ENCODE assay signal across 8 mouse cellular contexts in the genomic region with DNA sequence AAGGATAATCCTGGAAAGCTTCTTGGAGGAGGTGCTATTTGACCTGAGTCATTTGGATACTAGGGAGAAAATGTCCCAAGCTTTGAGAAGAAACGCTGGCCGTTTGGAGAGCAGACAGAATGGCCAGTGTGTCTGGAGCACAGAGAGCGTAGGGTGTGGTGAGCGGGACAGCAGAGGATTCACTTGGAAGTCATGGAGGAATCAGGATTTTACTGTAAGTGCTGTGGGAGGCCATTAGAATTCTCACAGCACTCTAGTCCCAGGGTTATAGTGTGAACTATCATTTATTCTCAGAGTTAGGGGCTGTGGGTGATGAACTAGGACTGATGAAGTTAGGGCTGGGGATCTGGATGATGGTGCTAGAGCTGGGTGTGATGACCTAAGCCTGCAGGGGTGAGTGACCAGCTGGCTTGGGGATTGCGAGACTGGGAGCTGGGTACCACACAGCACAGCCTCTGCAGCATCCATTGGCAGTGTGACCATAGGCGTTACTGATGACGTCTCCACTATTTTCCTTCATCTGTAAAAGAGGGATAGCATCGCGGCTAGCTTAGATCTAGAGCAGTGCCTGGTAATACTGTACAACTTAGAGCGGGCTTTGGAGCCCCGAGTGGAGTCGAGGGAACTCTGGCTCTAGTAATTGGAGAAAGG. TPM values are rescaled to one million over a fixed set of nuclear protein-coding genes. Genes with fewer than 3 reads are reported as not detected.
DNase-seq lines count a peak whose midpoint lies in the region; ATAC-seq and TF ChIP-seq lines count a peak whose summit lies in the region.

No protein-coding gene starts in this region.

- TF ChIP-seq CTCF in spleen, adult 2 months (IDR thresholded peaks at IDR 0.05; ENCODE audit: extremely low read depth, insufficient read depth, insufficient read length, insufficient replicate concordance) = no peak

- H3K4me1 ChIP-seq in spleen, adult 2 months (ENCODE audit: control insufficient read depth, insufficient read depth, insufficient read length) = peaks cover 36% of the 10 kb centered on the region
- peaks cover 20% of the 10 kb centered on the region for H3K4me1 ChIP-seq in forebrain, embryonic 12.5 days
- peaks cover 49% of the 10 kb centered on the region for H3K4me1 ChIP-seq in limb, embryonic 12.5 days (replicated peaks)

- TF ChIP-seq POLR2A in spleen, adult 2 months (IDR thresholded peaks at IDR 0.05; ENCODE audit: low read depth, low read length) = no peak

- no peaks in the 10 kb centered on the region for H3K9me3 ChIP-seq in forebrain, embryonic 12.5 days
- peaks cover 4% of the 10 kb centered on the region; the same call in 1 of the 2 replicates for H3K9me3 ChIP-seq in limb, embryonic 12.5 days

- no peaks in the 10 kb centered on the region for H3K27me3 ChIP-seq in spleen, adult 2 months (ENCODE audit: control insufficient read depth, insufficient read depth, low read length)
- H3K27me3 ChIP-seq in forebrain, embryonic 12.5 days = peaks cover 18% of the 10 kb centered on the region
- no peaks in the 10 kb centered on the region for H3K27me3 ChIP-seq in limb, embryonic 12.5 days
- H3K27me3 ChIP-seq in splenic B cell, adult 2 months (ENCODE audit: control insufficient read depth, insufficient read depth, low read length, poor library complexity, severe bottlenecking) = no peaks in the 10 kb centered on the region

- peak overlapping the region; percentile 58 for H3K4me2 ChIP-seq in forebrain, embryonic 12.5 days
- peak overlapping the region; percentile 57 for H3K4me2 ChIP-seq in limb, embryonic 12.5 days

- H3K4me3 ChIP-seq in spleen, adult 2 months (ENCODE audit: extremely low read depth, insufficient read depth, insufficient read length) = peak overlapping the region; percentile 32; the same call in 1 of the 2 replicates
- no peak overlapping the region for H3K4me3 ChIP-seq in forebrain, embryonic 12.5 days (replicated peaks)
- no peak overlapping the region for H3K4me3 ChIP-seq in limb, embryonic 12.5 days (replicated peaks)

- H3K36me3 ChIP-seq in spleen, adult 2 months (ENCODE audit: control insufficient read depth, insufficient read depth, low read length) = peaks cover 7% of the 10 kb centered on the region
- no peaks in the 10 kb centered on the region for H3K36me3 ChIP-seq in forebrain, embryonic 12.5 days (replicated peaks)
- H3K36me3 ChIP-seq in limb, embryonic 12.5 days = peaks cover 4% of the 10 kb centered on the region; the same call in 1 of the 2 replicates
- H3K36me3 ChIP-seq in splenic B cell, adult 2 months (ENCODE audit: control insufficient read depth, insufficient read depth, low read length, poor library complexity, severe bottlenecking) = peaks cover 9% of the 10 kb centered on the region; the same call in 1 of the 2 replicates

- no peak overlapping the region for H3K9ac ChIP-seq in forebrain, embryonic 12.5 days
- H3K9ac ChIP-seq in limb, embryonic 12.5 days (replicated peaks) = no peak overlapping the region

- H3K27ac ChIP-seq in spleen, adult 2 months (ENCODE audit: insufficient read depth, low read length) = peak overlapping the region; percentile 93
- H3K27ac ChIP-seq in forebrain, embryonic 12.5 days = peak overlapping the region; percentile 78; the same call in 1 of the 2 replicates
- H3K27ac ChIP-seq in limb, embryonic 12.5 days = peak overlapping the region; percentile 87

- 48% methylated on average over 12 of the region's 12 CpGs for WGBS in spleen, adult 2 months
- 88% methylated on average over 12 of the region's 12 CpGs for WGBS in forebrain, embryonic 12.5 days
- 85% methylated on average over 12 of the region's 12 CpGs for WGBS in limb, embryonic 12.5 days

- no peak for ATAC-seq in forebrain, embryonic 12.5 days (ENCODE audit: low FRiP score)
- no peak for ATAC-seq in limb, embryonic 12.5 days (ENCODE audit: insufficient number of reproducible peaks, insufficient read depth, low FRiP score, low TSS enrichment, low read depth)
- ATAC-seq in megakaryocyte-erythroid progenitor cell, adult 5-6 weeks (replicated peaks; ENCODE audit: low FRiP score, low TSS enrichment, poor library complexity, severe bottlenecking) = no peak

- DNase-seq in spleen, adult 2 months (ENCODE audit: low read depth in 1 of 2, low spot score in 2 of 2) = no peak
- DNase-seq in spleen, postnatal 4 days (ENCODE audit: low spot score in 2 of 2) = no peak
- DNase-seq in splenic B cell, adult 2 months (ENCODE audit: low read depth, low spot score) = peak; percentile 28
- no peak for DNase-seq in embryo, embryonic 9.5 days (ENCODE audit: extremely low spot score)
- no peak for DNase-seq in kidney, adult 11 months

RNA-seq across cellular contexts. Expression of gene Emp3, which starts 0.9 kb away (rescaled TPM):
- polyA plus RNA-seq in spleen, adult 2 months (2012; rRNA removed) = 245 and 301 TPM in 2 replicates
- 19.9 and 20.5 TPM in 2 replicates for polyA plus RNA-seq in forebrain, embryonic 12.5 days (2016; fragmentation: Nextera tagmentation; extraction: Ambion mirVana)
- 58.4 and 59.0 TPM in 2 replicates for polyA plus RNA-seq in limb, embryonic 12.5 days (2016; fragmentation: Nextera tagmentation; extraction: Ambion mirVana)
- total RNA-seq in megakaryocyte-erythroid progenitor cell, adult 5-6 weeks (2014; fragmentation: Nextera tagmentation) = 167 and 180 TPM in 2 replicates
- total RNA-seq in megakaryocyte-erythroid progenitor cell, adult 5-6 weeks (2017) = 109 and 112 TPM in 2 replicates

RNA-seq across cellular contexts. Expression of gene Ccdc114, which starts 1.8 kb away (rescaled TPM):
- polyA plus RNA-seq in spleen, adult 2 months (2012; rRNA removed) = 1.7 TPM in 2 replicates
- 2.7 and 4.7 TPM in 2 replicates for polyA plus RNA-seq in forebrain, embryonic 12.5 days (2016; fragmentation: Nextera tagmentation; extraction: Ambion mirVana)
- 4.3 and 5.2 TPM in 2 replicates for polyA plus RNA-seq in limb, embryonic 12.5 days (2016; fragmentation: Nextera tagmentation; extraction: Ambion mirVana)
- 2.3 and 5.3 TPM in 2 replicates for total RNA-seq in megakaryocyte-erythroid progenitor cell, adult 5-6 weeks (2014; fragmentation: Nextera tagmentation)
- total RNA-seq in megakaryocyte-erythroid progenitor cell, adult 5-6 weeks (2017) = 4.1 and 4.6 TPM in 2 replicates

RNA-seq across cellular contexts. Expression of gene Tmem143, which starts 25.3 kb away (rescaled TPM):
- polyA plus RNA-seq in spleen, adult 2 months (2012; rRNA removed) = 16.6 and 24.5 TPM in 2 replicates
- 3.3 and 3.9 TPM in 2 replicates for polyA plus RNA-seq in forebrain, embryonic 12.5 days (2016; fragmentation: Nextera tagmentation; extraction: Ambion mirVana)
- 5.0 and 6.0 TPM in 2 replicates for polyA plus RNA-seq in limb, embryonic 12.5 days (2016; fragmentation: Nextera tagmentation; extraction: Ambion mirVana)
- total RNA-seq in megakaryocyte-erythroid progenitor cell, adult 5-6 weeks (2014; fragmentation: Nextera tagmentation) = 9.1 and 10.3 TPM in 2 replicates
- total RNA-seq in megakaryocyte-erythroid progenitor cell, adult 5-6 weeks (2017) = 7.3 and 11.3 TPM in 2 replicates

RNA-seq across cellular contexts. Expression of gene Syngr4, which starts 25.6 kb away (rescaled TPM):
- polyA plus RNA-seq in spleen, adult 2 months (2012; rRNA removed) = 0.28 and 0.56 TPM in 2 replicates
- polyA plus RNA-seq in forebrain, embryonic 12.5 days (2016; fragmentation: Nextera tagmentation; extraction: Ambion mirVana) = 0.63 and 0.88 TPM in 2 replicates
- polyA plus RNA-seq in limb, embryonic 12.5 days (2016; fragmentation: Nextera tagmentation; extraction: Ambion mirVana) = 0.41 and 0.65 TPM in 2 replicates
- not detected in 2 replicates for total RNA-seq in megakaryocyte-erythroid progenitor cell, adult 5-6 weeks (2014; fragmentation: Nextera tagmentation)
- total RNA-seq in megakaryocyte-erythroid progenitor cell, adult 5-6 weeks (2017) = not detected in 2 replicates

RNA-seq across cellular contexts. Expression of gene Grin2d, which starts 43.9 kb away (rescaled TPM):
- 0.68 and 1.2 TPM in 2 replicates for polyA plus RNA-seq in spleen, adult 2 months (2012; rRNA removed)
- polyA plus RNA-seq in forebrain, embryonic 12.5 days (2016; fragmentation: Nextera tagmentation; extraction: Ambion mirVana) = 0.33 and 0.47 TPM in 2 replicates
- polyA plus RNA-seq in limb, embryonic 12.5 days (2016; fragmentation: Nextera tagmentation; extraction: Ambion mirVana) = 0.35 and 0.37 TPM in 2 replicates
- 0.92 TPM in 1 of 2 replicates, not detected in the other for total RNA-seq in megakaryocyte-erythroid progenitor cell, adult 5-6 weeks (2014; fragmentation: Nextera tagmentation)
- 0.23 TPM in 1 of 2 replicates, not detected in the other for total RNA-seq in megakaryocyte-erythroid progenitor cell, adult 5-6 weeks (2017)
